Mouse (Mus musculus): Measurements from ENCODE around the gene Ska2.

Ska2 gene

DNA sequence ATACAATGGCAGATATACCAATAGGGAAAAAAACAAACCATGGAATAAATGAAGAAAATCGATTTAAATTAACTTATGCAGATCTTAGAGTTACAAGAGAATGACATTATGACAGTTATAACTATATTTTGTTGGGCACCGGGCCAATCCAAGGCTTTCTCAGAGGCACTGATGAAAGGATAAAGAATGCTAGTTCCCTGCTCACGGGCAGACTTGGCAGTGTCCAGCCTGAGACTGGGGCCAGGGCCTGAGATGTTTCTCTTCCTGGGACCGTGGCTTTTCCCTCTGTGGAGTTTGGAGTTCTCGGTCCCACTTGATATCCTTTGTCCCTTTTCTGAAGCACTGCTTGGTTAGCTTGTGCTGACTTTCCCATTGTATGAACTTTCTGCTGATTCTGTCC lies 64.6 kb downstream of the Ska2 start:
- DNase-seq (ENCODE audit: low spot score): no peak
